Mouse (Mus musculus) adrenal gland, postnatal 25 days (tissue): Measurements from ENCODE around the gene Rps6ka3. TPM values are rescaled to one million over a fixed set of nuclear protein-coding genes. Genes with fewer than 3 reads are reported as not detected.

ENCODE experiments used
- DNase-seq: peaks from one replicate; pipeline ENCODE4 v3.0.0; 2021; ENCODE audit warnings: mixed read lengths
- total RNA-seq: library from RNA; stranded (reverse); gene quantifications from 2 replicates; pipeline ENCODE4 v1.2.3, GENCODE M21; 2021

Gene Rps6ka3
- total RNA-seq, 1 experiment from 2014 or later = 57.8 TPM

GRCm38 (mm10) chrX:159321342-159321741 lies 111.2 kb downstream of the Rps6ka3 start:
- DNase-seq = peak; percentile 62

- DNase-seq = peak; percentile 20
These were observed 154.4 kb downstream of the Rps6ka3 start for GRCm38 (mm10) chrX:159364506-159364905.

GRCm38 (mm10) chrX:159371831-159372752 lies 162.0 kb downstream of the Rps6ka3 start, which contains the start of gene Eif1ax:
Gene Eif1ax, plus strand, starts transcription at chrX:159372178.
- peak; percentile 80 for DNase-seq

GRCm38 (mm10) chrX:159372753-159373144 lies 162.6 kb downstream of the Rps6ka3 start:
- DNase-seq = no peak

- no peak for DNase-seq
These were observed 177.0 kb downstream of the Rps6ka3 start for GRCm38 (mm10) chrX:159387105-159387504.

- DNase-seq = no peak
These were observed 178.8 kb downstream of the Rps6ka3 start for GRCm38 (mm10) chrX:159388953-159389352.

GRCm38 (mm10) chrX:159390347-159390962 lies 180.3 kb downstream of the Rps6ka3 start:
- no peak for DNase-seq

GRCm38 (mm10) chrX:159391239-159391638 lies 181.1 kb downstream of the Rps6ka3 start:
- no peak for DNase-seq

- DNase-seq = no peak
These were observed 199.1 kb downstream of the Rps6ka3 start for GRCm38 (mm10) chrX:159409253-159409652.

- DNase-seq = peak; percentile 16
These were observed 204.2 kb downstream of the Rps6ka3 start, which contains the start of gene Map7d2 for GRCm38 (mm10) chrX:159414130-159414828. Gene Map7d2, plus strand, starts transcription at chrX:159414572.

GRCm38 (mm10) chrX:159414829-159415673 lies 204.9 kb downstream of the Rps6ka3 start:
- DNase-seq = no peak

Other genes starting within 250 kb of the Rps6ka3 start
- gene Eif1ax, start 161.9 kb downstream of the Rps6ka3 start, total RNA-seq = 87.1 and 112 TPM in 2 replicates
- gene Map7d2, start 204.3 kb downstream of the Rps6ka3 start, total RNA-seq = 1.5 and 2.5 TPM in 2 replicates